Mouse (Mus musculus): ENCODE measurements around the gene Ccr6. TPM values are rescaled to one million over a fixed set of nuclear protein-coding genes. Genes with fewer than 3 reads are reported as not detected.

Ccr6 gene
- total and polyA plus RNA-seq, 3 experiments = 1.5 to 8.0 (median 5.2) TPM

GRCm38 (mm10) chr17:8246102-8246754 is 10.4 kb downstream of the Ccr6 start:
- no peak overlapping the region for H3K9ac ChIP-seq (ENCODE audit: insufficient read depth, low read depth)
- peaks cover 26 to 66% of the 10 kb centered on the region in 2 experiments for H3K4me1 ChIP-seq (ENCODE audit: control insufficient read depth in 1 of 2, insufficient read depth in 2 of 2)
- TF ChIP-seq TBP (conservative IDR thresholded peaks at IDR 0.05; ENCODE audit: low read depth, low read length) = no peak
- TF ChIP-seq USF2 (conservative IDR thresholded peaks at IDR 0.05; ENCODE audit: low read depth, low read length) = no peak
- no peak for TF ChIP-seq ZKSCAN1 (IDR thresholded peaks at IDR 0.05; ENCODE audit: borderline replicate concordance, low read depth, low read length)
- TF ChIP-seq KAT2A (IDR thresholded peaks at IDR 0.05; ENCODE audit: insufficient replicate concordance, low read length) = no peak
- TF ChIP-seq ETS1 (conservative IDR thresholded peaks at IDR 0.05; ENCODE audit: low read depth, low read length) = no peak
- TF ChIP-seq ZNF384 (IDR thresholded peaks at IDR 0.05; ENCODE audit: low read depth, low read length) = no peak
- TF ChIP-seq HCFC1 (IDR thresholded peaks at IDR 0.05; ENCODE audit: low read depth, low read length) = no peak
- TF ChIP-seq CHD2 (IDR thresholded peaks at IDR 0.05; ENCODE audit: low read length) = no peak
- TF ChIP-seq SIN3A (IDR thresholded peaks at IDR 0.05; ENCODE audit: low read length) = no peak
- no peak for TF ChIP-seq CTCF (conservative IDR thresholded peaks at IDR 0.05 in 1 of 2, IDR thresholded peaks at IDR 0.05 in 1 of 2; ENCODE audit: low read depth in 2 of 2, low read length in 2 of 2)
- DNase-seq (ENCODE audit: extremely low read depth) = no peak
- H3K27ac ChIP-seq (ENCODE audit: insufficient read depth, low read depth) = no peak overlapping the region
- no peaks in the 10 kb centered on the region for H3K79me2 ChIP-seq (replicated peaks; ENCODE audit: control insufficient read depth, extremely low read depth, insufficient read depth, poor library complexity, severe bottlenecking)
- no peaks in the 10 kb centered on the region for H3K9me3 ChIP-seq (replicated peaks; ENCODE audit: low read length)
- H3K36me3 ChIP-seq (replicated peaks in 1 of 2; ENCODE audit: control insufficient read depth in 1 of 2, insufficient read depth in 1 of 2, low read length in 1 of 2) = peaks cover 0 to 5% of the 10 kb centered on the region in 2 experiments
- peak overlapping the region; percentile 39; the same call in 1 of the 2 replicates for H3K4me2 ChIP-seq (ENCODE audit: insufficient read depth, low read depth, poor library complexity, severe bottlenecking)
- no peak overlapping the region for H3K4me3 ChIP-seq (replicated peaks in 1 of 3; ENCODE audit: low read depth in 2 of 3, low read length in 2 of 3, poor library complexity in 1 of 3)
- in situ Hi-C loops (cut with MboI; ENCODE audit: low pct_ligation_motif_present, low pct_unique_long_range_greater_than_20kb, low sequenced_read_pairs) (loop anchor here (5.0 kb wide), 1 partner anchor 34 kb away; no protein-coding TSS in a partner anchor), dilution Hi-C loops (cut with MboI; ENCODE audit: extremely low pct_ligation_motif_present, extremely low pct_unique_long_range_greater_than_20kb, low sequenced_read_pairs) (no loop called here)
- H3K27me3 ChIP-seq (replicated peaks) = no peaks in the 10 kb centered on the region

GRCm38 (mm10) chr17:8251704-8252103 is 15.9 kb downstream of the Ccr6 start:
- DNase-seq (ENCODE audit: extremely low read depth) = no peak
- no peak overlapping the region for H3K4me2 ChIP-seq (ENCODE audit: insufficient read depth, low read depth, poor library complexity, severe bottlenecking)
- H3K79me2 ChIP-seq (replicated peaks; ENCODE audit: control insufficient read depth, extremely low read depth, insufficient read depth, poor library complexity, severe bottlenecking) = no peaks in the 10 kb centered on the region
- no peak overlapping the region for H3K9ac ChIP-seq (ENCODE audit: insufficient read depth, low read depth)
- in situ Hi-C loops (cut with MboI; ENCODE audit: low pct_ligation_motif_present, low pct_unique_long_range_greater_than_20kb, low sequenced_read_pairs) (no loop called here), dilution Hi-C loops (cut with MboI; ENCODE audit: extremely low pct_ligation_motif_present, extremely low pct_unique_long_range_greater_than_20kb, low sequenced_read_pairs) (no loop called here)
- H3K27me3 ChIP-seq (replicated peaks) = no peaks in the 10 kb centered on the region
- peaks cover 9 to 45% of the 10 kb centered on the region in 2 experiments for H3K4me1 ChIP-seq (ENCODE audit: control insufficient read depth in 1 of 2, insufficient read depth in 2 of 2)
- peaks cover 0 to 18% of the 10 kb centered on the region in 2 experiments for H3K36me3 ChIP-seq (replicated peaks in 1 of 2; ENCODE audit: control insufficient read depth in 1 of 2, insufficient read depth in 1 of 2, low read length in 1 of 2)
- no peak for TF ChIP-seq SMC3 (IDR thresholded peaks at IDR 0.05; ENCODE audit: low read depth, low read length)
- H3K27ac ChIP-seq (ENCODE audit: insufficient read depth, low read depth) = no peak overlapping the region
- H3K4me3 ChIP-seq (replicated peaks in 1 of 3; ENCODE audit: low read depth in 2 of 3, low read length in 2 of 3, poor library complexity in 1 of 3) = no peak overlapping the region
- H3K9me3 ChIP-seq (replicated peaks; ENCODE audit: low read length) = no peaks in the 10 kb centered on the region

- DNase-seq (ENCODE audit: extremely low read depth) = no peak
- no peak for TF ChIP-seq SMC3 (IDR thresholded peaks at IDR 0.05; ENCODE audit: low read depth, low read length)
- no peak for TF ChIP-seq POLR2AphosphoS2 (IDR thresholded peaks at IDR 0.05; ENCODE audit: low read depth, low read length)
- TF ChIP-seq E2F4 (IDR thresholded peaks at IDR 0.05; ENCODE audit: insufficient replicate concordance, low read depth, low read length) = no peak
- no peak for TF ChIP-seq CHD2 (IDR thresholded peaks at IDR 0.05; ENCODE audit: low read length)
- no peak for TF ChIP-seq UBTF (IDR thresholded peaks at IDR 0.05; ENCODE audit: low read depth, low read length)
- TF ChIP-seq RAD21 (IDR thresholded peaks at IDR 0.05; ENCODE audit: low read depth, low read length) = no peak
- TF ChIP-seq PAX5 (IDR thresholded peaks at IDR 0.05; ENCODE audit: low read length) = no peak
- no peak for TF ChIP-seq TBP (conservative IDR thresholded peaks at IDR 0.05; ENCODE audit: low read depth, low read length)
- no peak for TF ChIP-seq ETS1 (conservative IDR thresholded peaks at IDR 0.05; ENCODE audit: low read depth, low read length)
- no peak for TF ChIP-seq BHLHE40 (IDR thresholded peaks at IDR 0.05; ENCODE audit: low read depth, low read length)
- TF ChIP-seq SIN3A (IDR thresholded peaks at IDR 0.05; ENCODE audit: low read length) = no peak
- dilution Hi-C loops (cut with MboI; ENCODE audit: extremely low pct_ligation_motif_present, extremely low pct_unique_long_range_greater_than_20kb, low sequenced_read_pairs) (no loop called here), in situ Hi-C loops (cut with MboI; ENCODE audit: low pct_ligation_motif_present, low pct_unique_long_range_greater_than_20kb, low sequenced_read_pairs) (no loop called here)
- H3K36me3 ChIP-seq (replicated peaks in 1 of 2; ENCODE audit: control insufficient read depth in 1 of 2, insufficient read depth in 1 of 2, low read length in 1 of 2) = peaks cover 0 to 16% of the 10 kb centered on the region in 2 experiments
- H3K27me3 ChIP-seq (replicated peaks) = no peaks in the 10 kb centered on the region
- H3K27ac ChIP-seq (ENCODE audit: insufficient read depth, low read depth) = no peak overlapping the region
- no peak overlapping the region for H3K4me3 ChIP-seq (replicated peaks in 1 of 3; ENCODE audit: low read depth in 2 of 3, low read length in 2 of 3, poor library complexity in 1 of 3)
- no peak overlapping the region for H3K4me2 ChIP-seq (ENCODE audit: insufficient read depth, low read depth, poor library complexity, severe bottlenecking)
- H3K4me1 ChIP-seq (ENCODE audit: control insufficient read depth in 1 of 2, insufficient read depth in 2 of 2) = peaks cover 5 to 33% of the 10 kb centered on the region in 2 experiments; a peak in 3 of 4 replicates
- no peaks in the 10 kb centered on the region for H3K9me3 ChIP-seq (replicated peaks; ENCODE audit: low read length)
- no peak overlapping the region for H3K9ac ChIP-seq (ENCODE audit: insufficient read depth, low read depth)
- H3K79me2 ChIP-seq (replicated peaks; ENCODE audit: control insufficient read depth, extremely low read depth, insufficient read depth, poor library complexity, severe bottlenecking) = no peaks in the 10 kb centered on the region
These were observed 18.4 kb downstream of the Ccr6 start for GRCm38 (mm10) chr17:8254268-8254667.

All from CH12.LX (cell line).